Comparison of ENCODE assay signal across 8 mouse cellular contexts in genomic region chr2:13299031-13299430, GRCm38 (mm10). TPM values are rescaled to one million over a fixed set of nuclear protein-coding genes. Genes with fewer than 3 reads are reported as not detected.
A peak's percentile ranks its signal among the peaks of the same experiment; 100 is the strongest.
DNase-seq lines count a peak whose midpoint lies in the region; ATAC-seq lines count a peak whose summit lies in the region.

No protein-coding gene starts in this region.

- H3K4me1 ChIP-seq in hindbrain, embryonic 15.5 days (replicated peaks): no peaks in the 10 kb centered on the region

- H3K27ac ChIP-seq in hindbrain, embryonic 15.5 days (replicated peaks): no peak overlapping the region

- H3K9ac ChIP-seq in hindbrain, embryonic 15.5 days: no peak overlapping the region

- no peak overlapping the region for H3K4me2 ChIP-seq in hindbrain, embryonic 15.5 days

- H3K4me3 ChIP-seq in hindbrain, embryonic 15.5 days: no peak overlapping the region

- WGBS in hindbrain, embryonic 15.5 days: 29% methylated on average over 3 of the region's 3 CpGs

- no peaks in the 10 kb centered on the region for H3K27me3 ChIP-seq in hindbrain, embryonic 15.5 days

- DNase-seq in heart, postnatal 10 days: peak; percentile 22 to 30
- DNase-seq in heart, adult 8-10 months (ENCODE audit: low spot score): no peak
- DNase-seq in B cell, adult 2 months: peak; percentile 8 to 30
- peak; percentile 34 for DNase-seq in brain, embryonic 18.5 days (ENCODE audit: low read depth, low spot score)
- DNase-seq in natural killer cell, adult 2 months (ENCODE audit: low spot score in 2 of 2): peak; percentile 9 to 13
- no peak for DNase-seq in urinary bladder, postnatal 36 days (ENCODE audit: low spot score in 2 of 2)
- no peak for DNase-seq in layer of hippocampus, adult 8-10 months (ENCODE audit: low spot score in 2 of 2)

- intact Hi-C loops in heart, postnatal 10 days (cut with DNase I): no loop called here

- no peaks in the 10 kb centered on the region for H3K36me3 ChIP-seq in hindbrain, embryonic 15.5 days

- H3K9me3 ChIP-seq in hindbrain, embryonic 15.5 days: no peaks in the 10 kb centered on the region

- peak; percentile 88 for ATAC-seq in hindbrain, embryonic 15.5 days (ENCODE audit: low FRiP score, low read depth)

RNA-seq across cellular contexts. Expression of gene Rsu1, which starts 27.8 kb away (rescaled TPM):
- 100 to 1,000 TPM in 1 of 2 experiments, 10 to 100 TPM in 1; 98.4 to 102 TPM for total RNA-seq in heart, postnatal 10 days (2021)
- 10 to 100 TPM; 41.2 to 46.0 (median 41.6) TPM for total RNA-seq in heart, adult 8-10 months (2022)
- 73.4 and 78.0 TPM in 2 replicates for polyA plus RNA-seq in hindbrain, embryonic 15.5 days (2015; fragmentation: Nextera tagmentation; extraction: Ambion mirVana)
- 10 to 100 TPM; 35.4 to 39.7 (median 38.1) TPM for total RNA-seq in layer of hippocampus, adult 8-10 months (2022)

Comparison
In these comparisons a context has a peak if more than half of its experiments do, and no peak if none do; other contexts are left out.
1. DNase-seq: peak in heart, postnatal 10 days (2 of 2), B cell, adult 2 months (2 of 2), brain, embryonic 18.5 days (single experiment) and natural killer cell, adult 2 months (2 of 2); none in heart, adult 8-10 months (single experiment), urinary bladder, postnatal 36 days (0 of 2) and layer of hippocampus, adult 8-10 months (0 of 2).